Mouse (Mus musculus) thymus, postnatal 0 days (tissue): ENCODE measurements at regions not wholly inside any gene's neighbourhood (a gene's known extent, or its start where the extent isn't known, plus 50 kb on each side); places are given as distances from the start of the nearest gene placed in this dataset.
A peak's percentile ranks its signal among the peaks of the same experiment; 100 is the strongest.

Experiments
- DNase-seq: peaks from one replicate; pipeline ENCODE4 v3.0.0-alpha.2; 2015; ENCODE audit warnings: low spot score

DNA sequence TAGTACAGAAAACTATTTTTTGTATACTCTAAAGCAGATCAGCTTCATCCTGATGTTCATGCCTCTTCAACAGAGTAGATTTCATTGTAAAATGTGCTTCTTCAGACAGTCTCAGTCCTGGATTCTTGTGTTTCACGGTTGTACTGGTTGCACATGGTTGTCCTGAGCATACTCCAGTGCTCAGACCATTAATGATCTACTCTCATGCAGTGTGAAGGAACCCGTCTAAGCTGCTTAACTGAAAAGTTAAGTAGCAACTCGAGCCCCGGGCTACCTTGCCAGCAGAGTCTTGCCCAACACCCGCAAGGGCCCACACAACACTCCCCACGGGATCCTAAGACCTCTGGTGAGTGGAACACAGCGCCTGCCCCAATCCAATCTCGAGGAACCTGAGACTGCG, 380.3 kb upstream of the Fbxo33 start:
- no peak for DNase-seq

DNA sequence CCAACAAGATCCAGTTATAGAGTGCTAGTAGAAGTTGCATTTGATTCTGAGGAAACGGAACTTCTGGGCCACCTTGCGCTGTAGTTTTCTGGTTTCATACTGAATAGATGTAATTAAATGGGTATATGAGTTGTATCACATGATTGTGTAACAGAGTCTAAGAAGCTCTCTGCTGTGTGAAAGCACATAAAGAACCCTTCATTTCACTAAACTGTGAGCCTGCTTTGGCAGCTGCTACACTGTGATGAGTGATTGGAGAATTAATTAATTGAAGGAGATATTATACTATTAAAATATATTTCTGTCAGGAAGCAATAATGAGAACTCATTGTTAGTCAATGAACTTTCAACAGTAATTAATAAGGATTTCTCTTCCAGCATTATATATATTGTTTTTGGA, 369.8 kb upstream of the Fbxo33 start:
- DNase-seq = no peak

DNA sequence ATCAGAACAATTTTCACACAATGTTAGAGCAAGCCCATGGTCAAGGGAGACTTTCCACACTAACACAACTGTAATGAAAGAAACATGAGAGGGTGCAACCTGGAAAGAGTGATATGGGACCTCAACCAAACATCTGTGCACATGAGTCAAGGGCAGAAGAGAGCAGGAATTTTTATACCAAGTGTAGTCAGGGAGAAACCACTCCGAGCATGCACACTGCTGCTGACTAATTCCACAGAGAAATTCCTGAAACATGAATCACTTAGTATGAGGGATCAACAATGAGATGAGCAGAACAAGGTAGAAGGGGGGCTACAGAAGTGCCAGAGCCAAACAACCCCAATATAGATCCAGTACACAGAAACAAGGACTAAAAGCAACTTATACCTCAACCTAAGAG, 363.1 kb upstream of the Fbxo33 start:
- DNase-seq = no peak

DNA sequence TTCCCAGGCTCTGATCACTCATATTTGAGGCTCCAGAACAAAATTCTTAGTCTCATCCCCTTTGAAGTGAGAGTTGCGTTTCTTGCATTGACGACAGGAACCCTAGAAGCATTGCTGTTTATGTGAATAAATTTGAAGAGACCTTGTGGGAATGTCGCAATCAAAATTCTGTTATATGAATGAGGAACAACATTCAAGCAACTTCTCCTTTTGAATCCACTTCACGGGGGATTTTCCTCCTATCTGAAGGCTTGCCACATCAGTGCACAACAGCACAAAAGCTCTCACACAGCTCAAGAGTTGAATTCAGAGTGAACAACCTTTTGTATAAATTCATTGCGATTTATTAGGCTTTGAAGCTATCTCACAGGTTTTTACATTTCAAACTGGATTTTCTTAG, 360.2 kb upstream of the Fbxo33 start:
- DNase-seq = no peak

DNA sequence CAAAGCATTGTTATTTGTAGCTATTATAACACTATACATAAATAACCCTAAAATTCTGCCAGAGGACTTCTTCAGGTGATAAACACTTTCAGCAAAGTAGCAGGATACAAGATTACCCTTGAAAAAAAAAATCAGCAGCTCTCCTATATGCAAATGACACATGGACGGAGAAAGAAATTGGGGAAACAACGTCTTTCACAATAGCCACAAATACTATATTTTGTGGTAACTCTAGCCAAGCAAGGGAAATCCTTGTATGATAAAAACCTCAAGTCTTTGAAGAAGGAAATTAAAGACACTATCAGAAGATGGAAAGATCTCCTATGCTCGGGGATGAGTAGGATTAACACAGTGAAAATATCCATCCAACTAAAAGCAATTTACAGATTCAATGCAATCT, 344.4 kb upstream of the Fbxo33 start:
- DNase-seq = no peak

DNA sequence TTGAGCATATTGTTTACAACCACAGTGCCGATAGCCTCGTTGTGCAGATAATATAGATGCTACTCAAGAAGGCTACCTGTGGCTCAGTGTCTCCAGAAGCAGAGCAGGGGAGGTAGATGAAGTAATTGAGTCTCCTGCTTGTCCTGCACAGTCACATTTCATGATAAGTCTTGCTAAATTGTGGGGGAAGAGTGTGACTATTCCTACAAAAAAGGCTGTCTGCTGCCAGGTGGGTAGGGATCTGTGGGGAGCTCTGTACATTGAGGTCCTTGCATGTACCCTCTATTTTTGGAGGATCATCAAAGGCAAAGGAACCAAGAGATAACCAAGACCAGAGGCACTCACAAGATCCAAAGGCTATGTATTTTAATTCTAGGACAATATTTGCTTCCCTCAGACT, 320.3 kb upstream of the Fbxo33 start:
- DNase-seq = no peak

DNA sequence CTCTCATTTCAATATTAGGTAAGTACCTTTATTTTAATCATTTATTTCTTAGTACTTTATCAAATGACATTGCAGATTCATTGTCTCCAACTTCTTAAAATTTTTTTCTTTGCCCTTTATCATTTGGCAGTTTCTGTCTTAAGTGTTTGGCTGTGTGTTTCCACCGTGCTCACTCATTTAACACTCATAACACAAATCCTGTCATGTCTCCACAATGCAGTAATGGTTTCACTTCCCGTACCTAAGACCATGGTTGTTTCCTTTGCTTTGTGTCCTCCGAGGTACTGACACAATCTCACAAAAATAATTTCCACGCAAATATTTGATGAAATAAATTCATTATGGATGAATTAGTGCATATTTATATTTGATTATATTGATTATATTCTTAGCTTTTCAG, 311.0 kb upstream of the Fbxo33 start:
- DNase-seq = no peak

DNA sequence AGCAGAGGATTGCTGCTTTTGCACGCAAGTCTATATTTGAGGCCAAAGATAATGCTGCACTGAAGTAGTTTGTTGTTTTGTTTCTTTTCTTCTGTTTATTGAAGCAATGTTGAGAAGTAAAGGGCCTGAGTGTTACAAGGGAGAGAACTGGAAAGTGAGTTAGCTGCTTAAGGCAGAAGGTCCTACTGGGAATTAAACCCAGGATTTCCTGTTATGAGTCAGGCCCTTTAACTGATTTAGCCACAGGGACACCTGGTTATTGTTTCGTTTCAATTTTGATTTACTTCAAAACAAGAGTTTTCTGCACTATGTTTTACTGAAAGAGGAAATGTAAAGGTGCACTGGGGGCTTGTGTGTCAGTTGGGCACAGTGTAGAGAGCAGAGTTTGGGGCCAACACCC, 303.8 kb upstream of the Fbxo33 start:
- no peak for DNase-seq

DNA sequence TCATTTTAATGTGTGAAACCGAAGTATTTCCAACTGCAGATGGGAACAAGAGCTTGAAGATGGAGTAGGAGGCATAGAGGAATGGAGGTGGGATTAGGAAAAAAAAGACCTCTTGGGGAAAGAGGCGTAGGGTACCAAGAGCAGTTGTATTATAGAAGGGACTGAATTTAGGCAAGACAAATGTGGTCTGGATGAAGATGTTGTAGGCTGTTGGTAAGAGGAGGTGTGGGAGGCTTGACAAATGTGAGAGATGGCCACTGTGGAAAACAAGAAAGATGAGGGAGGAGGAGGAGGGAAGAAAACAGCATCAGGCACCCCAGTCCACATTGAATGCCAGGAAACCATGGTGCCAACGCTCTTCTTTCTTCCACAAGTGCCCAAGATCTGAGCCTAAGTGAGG, 302.4 kb upstream of the Fbxo33 start:
- DNase-seq = no peak

DNA sequence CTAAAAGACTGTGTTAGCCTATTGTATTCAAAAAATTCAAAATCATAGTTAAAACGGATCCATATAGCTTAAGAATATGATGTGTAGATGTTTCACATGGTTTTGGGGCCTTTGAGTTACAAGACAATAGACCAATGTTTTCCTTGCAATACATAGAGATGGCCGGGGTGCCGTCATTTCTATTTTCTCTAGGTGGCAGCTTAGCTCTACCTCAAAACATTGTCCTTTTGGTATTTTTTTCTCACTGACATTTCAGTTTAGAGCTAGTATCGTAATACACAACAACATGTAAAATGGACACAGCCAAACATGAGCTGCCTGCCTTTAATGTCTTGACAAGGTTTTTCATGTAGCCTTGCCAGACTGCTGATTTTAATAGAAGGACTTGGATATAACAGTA, 290.3 kb upstream of the Fbxo33 start:
- no peak for DNase-seq

DNA sequence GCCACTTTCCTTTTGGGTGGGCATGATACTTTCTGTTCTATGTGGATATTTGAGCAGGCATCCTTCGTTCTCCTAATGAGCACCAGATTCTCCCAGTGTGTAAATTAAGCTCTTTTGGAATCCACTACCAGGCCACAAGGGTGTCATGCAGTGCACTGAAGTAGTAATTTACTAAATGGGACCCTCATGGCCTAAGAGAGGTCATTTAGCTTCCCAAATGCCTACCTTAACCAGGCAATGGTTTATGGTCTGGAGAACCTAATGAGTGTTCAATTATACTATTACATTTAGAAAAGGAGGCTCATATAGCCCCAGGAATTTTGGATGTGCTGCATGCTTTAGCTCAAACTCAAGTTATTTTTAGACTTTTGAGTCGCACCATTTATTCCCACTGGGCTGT, 289.6 kb upstream of the Fbxo33 start:
- no peak for DNase-seq

DNA sequence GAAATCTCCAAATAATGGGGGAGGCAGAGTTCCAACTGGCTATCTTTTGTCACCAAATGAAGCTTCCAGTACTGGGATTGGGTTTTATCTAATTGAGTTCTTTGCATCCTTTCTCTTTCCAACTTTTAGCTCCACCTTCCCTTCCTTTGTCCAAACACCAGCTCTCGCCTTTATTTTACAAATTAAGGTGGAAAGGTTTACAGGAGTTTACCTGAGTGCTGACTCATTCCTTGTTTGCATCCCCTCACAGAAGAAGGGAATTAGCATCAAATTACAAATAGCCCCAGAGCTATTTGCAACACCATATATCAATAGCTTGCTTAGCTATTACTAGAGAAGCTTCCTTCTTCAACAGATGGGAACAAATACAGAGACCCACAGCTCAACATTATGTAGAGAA, 287.9 kb upstream of the Fbxo33 start:
- DNase-seq = no peak

DNA sequence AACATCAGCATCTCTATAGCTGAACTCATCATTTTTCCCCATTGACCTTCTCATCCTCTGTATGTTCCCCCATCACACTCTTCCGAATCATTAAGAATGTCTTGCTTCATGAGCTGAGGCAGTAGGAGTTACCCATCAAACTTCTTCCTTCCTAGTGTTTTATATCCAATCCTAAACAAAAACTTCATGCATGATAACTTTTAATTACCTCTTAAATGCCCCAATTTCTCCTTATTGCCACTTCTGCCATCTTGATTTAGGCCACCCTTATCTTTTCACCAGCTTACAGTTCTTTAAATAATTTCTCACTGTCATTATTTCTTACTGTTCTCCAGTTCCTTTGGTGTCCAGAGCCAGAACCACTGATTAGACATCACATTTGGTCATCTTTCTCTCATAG, 277.9 kb upstream of the Fbxo33 start:
- no peak for DNase-seq

DNA sequence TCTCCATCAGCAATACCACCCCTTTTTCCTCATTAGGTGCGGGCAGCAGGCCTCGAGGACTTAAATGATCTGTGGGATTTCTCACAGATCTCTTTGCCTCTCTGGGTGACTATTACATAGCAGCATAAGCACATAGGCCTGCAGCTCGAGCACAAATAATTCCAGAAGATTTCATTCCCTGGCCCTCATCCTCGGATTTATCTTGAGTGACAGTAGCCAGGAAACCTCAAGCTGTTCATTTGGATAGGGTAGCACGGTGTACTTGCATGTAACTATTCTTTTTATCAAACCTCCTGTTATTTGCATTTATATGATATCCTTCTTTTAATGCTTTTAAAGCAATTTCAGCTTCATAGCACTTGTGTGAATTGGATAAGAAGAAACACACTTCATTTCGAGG, 268.5 kb upstream of the Fbxo33 start:
- DNase-seq = no peak

DNA sequence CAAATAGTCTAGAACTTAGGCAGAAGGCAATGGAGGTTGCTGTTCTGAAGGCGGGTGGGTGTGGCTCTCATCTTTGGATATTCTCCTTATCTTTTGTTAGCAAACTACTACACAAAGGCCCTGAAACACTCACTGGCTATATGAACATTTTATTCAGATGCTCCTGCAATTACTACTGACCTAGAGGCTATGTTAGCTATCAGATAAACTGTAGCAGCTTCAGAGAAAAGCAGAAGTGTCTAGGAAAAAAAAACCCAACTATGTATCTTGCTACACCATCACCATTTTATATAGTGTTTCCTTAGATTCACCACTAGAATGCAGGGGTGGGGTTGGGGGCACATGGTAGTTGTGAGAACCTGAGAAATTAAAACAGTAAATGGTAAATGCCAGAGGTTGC, 268.0 kb upstream of the Fbxo33 start:
- DNase-seq = no peak

DNA sequence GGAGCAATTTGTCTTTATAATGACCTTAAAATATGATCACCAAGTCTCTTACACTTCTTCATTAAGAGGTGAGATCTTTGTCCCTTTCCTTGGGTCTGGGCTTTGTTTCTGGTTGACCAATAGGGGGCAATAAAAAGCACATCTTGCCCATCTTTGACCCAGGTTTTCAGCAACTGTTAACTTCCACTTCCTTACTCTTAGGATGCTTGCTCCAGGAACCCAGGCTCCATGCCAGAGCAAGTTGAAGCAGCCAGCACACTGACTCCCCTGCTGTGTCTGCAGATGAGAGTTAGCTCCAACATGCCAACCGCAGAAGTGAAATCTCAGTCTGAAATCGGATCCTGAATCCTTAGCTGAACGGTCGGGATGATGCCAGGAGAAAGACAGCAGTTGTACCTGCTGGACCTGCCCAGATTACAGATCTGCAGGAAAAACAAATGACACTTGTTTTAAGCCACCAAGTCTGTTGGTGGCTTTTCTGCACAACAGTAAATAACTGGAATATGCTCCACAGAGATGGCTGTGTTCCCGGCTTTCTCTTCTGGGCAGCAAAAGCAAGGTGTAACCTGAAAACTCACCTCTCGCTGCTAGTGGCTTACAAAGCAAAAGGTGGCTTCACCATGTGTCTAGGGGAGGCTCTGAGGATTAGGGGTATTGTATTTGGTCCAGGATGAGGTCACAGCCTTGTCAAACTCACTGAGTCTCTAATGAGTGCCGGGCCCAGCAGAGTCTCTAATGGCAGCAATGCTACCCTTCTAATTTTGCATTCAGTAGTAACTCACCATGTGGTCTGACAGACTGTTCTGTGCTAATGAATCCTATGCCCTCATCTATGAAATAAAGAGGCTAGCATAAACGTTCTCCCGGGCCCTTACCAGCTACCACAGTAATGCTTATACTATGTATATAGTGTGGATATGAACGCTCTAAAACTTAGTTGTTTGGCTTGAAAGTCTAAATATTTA, 241.8 kb upstream of the Fbxo33 start:
- DNase-seq = no peak

DNA sequence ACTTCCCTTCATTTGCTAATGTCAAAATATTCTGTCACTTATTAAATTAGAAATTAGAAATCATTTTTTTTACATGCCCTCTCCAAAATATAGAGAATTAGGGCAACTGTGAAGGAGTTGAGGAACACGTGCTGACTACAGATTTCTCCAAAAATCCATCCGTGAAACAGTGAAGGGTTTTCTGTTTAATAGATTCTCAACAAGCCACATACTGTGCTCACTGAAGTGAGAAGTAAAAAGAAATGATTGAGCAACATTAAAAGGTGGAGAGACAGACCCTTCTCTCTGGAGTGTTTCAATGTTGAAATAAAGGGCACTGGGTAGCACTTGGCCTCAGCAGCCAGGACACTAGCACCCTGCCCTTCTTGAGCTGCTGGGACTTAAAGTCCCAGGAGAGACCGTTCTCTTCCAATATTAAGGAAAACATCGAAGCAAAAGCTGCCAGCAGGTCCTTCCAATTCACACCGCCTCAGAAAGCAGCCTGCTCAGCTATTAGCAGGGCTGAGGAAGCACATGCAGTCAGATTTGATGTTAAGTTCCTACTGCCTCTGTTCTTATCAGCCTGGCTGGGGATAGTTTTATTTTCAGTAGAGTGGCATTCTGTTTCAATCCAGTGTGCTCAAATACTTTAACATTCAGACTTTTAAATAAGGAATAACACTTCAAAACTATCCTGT, 236.8 kb upstream of the Fbxo33 start:
- DNase-seq = no peak

DNA sequence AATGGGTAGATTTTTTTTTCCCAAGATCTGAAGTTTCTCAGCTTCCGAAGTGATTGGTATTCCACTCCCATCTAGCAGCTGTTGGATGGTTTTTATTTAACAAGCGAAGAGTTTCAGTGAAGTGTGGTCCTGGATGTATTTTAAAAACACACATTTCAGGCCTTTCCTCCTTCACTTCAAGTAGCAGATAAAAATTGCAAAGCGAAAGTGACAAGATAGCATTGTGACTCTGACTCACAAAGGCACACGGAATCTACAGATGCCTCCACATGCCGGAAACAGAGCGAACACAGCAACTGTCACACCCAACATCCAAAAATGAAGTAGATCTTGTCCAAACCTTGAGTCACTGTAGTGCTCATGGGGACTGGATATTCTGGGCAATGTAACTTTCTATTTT, 195.5 kb upstream of the Fbxo33 start:
- DNase-seq = no peak

DNA sequence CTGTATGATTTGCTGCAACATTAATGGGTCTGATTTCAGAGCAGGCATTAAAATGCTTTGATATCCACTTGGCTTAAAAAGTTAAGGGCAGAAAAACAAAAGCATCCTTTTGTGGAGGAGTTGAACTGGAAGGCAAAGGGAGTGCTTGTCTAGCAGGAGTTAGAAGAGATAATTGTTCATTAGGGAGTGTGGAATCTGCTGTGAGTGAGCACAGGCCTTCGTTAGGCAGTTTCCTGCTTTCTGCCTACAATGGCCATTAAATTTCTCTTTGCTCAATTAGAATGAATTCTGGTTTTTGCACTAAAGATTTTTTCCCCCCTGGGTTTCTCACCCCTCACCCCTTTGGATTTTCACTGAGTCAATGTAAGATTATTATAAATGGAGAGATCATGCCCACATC, 192.0 kb upstream of the Fbxo33 start:
- DNase-seq = no peak

DNA sequence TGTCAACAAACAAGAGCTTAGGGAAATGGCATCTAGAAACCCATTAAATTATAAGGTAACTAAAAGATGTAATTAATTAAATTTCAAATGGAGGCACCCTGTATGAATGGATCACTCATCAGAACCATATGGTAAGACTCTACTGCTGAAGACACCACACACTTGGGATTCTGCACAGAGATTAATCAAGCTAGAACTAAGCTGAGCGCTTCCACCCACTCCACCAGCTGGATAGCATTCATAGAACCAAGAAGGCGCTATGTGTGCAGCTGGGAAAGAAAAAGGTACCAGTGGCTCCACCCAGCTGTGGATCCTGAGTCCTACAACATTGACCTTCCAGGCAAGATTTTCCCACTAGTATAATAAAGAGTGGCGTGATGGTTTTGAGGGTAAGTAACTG, 171.6 kb upstream of the Fbxo33 start:
- no peak for DNase-seq

DNA sequence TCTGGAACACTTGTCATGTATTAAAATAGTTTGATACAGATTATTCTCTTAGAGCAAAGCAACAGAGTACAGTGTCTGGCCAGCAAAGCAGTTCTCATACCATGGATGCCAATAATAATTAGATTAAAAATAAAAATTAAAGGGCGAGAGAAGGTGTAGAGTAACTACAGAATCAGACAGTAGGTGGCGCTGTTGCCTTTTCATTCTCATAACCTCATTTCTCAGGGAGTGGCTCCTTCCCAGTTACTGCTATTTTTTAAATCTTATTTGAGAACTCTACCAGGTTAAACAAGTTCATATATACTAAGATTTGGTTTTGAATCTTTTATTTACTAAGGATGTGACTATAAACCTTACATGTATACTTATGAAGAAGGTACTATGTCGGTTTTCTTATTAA, 163.3 kb upstream of the Fbxo33 start:
- peak; percentile 14 for DNase-seq

DNA sequence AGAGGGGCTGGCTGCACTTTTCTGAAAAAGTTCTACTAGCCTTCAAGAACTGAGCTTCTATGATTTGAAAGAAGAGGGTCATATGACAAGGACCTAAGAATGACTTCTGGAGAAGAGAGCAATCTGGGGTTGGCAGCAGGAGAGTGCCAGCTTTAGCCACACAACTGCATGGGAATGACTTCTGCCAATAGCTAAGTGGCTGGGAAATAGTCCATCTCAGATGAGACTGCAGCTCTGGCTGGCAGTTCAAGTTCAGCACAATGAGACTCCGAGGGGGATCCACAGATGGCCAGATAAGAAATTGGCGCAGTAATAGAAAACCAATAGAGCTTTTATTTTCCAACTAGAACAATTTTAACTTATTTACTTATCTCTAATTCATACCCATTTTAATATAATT, 122.1 kb upstream of the Fbxo33 start:
- DNase-seq = no peak

DNA sequence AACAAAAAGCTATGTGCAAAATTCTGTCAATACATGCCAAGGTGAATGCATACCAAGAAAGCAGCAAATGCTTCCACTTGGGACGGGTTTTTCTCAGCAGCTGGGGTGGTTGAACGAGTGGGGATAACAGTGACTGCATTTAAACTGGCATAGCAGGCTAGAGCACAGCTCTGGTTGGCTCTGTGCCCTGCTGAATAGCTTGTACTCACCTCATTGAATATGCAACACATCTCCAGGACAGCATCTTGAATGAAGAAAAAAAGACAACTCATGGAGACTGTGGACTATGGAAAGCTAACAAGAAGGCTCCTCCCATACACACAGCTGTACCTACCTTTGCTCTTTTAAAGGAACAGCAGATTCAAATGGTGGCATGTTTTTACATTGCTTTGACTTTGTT, 111.2 kb upstream of the Fbxo33 start:
- DNase-seq = no peak
